Mouse (Mus musculus): ENCODE results near the gene Sult1a1.

The Sult1a1 gene

GRCm38 (mm10) chr7:126663646-126664045, 12.6 kb downstream of the Sult1a1 start:
- 73% methylated on average over 8 of the region's 8 CpGs for WGBS

GRCm38 (mm10) chr7:126659771-126660170, 16.5 kb downstream of the Sult1a1 start:
- 96% methylated on average over 3 of the region's 3 CpGs for WGBS

GRCm38 (mm10) chr7:126657522-126657921, 18.7 kb downstream of the Sult1a1 start:
- WGBS = 79% methylated on average over 1 of the region's 1 CpGs

- 81% methylated on average over 3 of the region's 3 CpGs for WGBS
These were observed 20.5 kb downstream of the Sult1a1 start for GRCm38 (mm10) chr7:126655695-126656094.

- WGBS = 93% methylated on average over 2 of the region's 2 CpGs
These were observed 22.2 kb downstream of the Sult1a1 start for GRCm38 (mm10) chr7:126653991-126654390.

- 86% methylated on average over 2 of the region's 2 CpGs for WGBS
These were observed 25.4 kb downstream of the Sult1a1 start for GRCm38 (mm10) chr7:126650852-126651251.

- WGBS = under 1% methylated on average over 57 of the region's 57 CpGs
These were observed 26.8 kb downstream of the Sult1a1 start, which contains the start of gene Sgf29 for GRCm38 (mm10) chr7:126649231-126650051. Gene Sgf29 (plus strand): TSS chr7:126649309.

- 67% methylated on average over 4 of the region's 4 CpGs for WGBS
These were observed 27.7 kb downstream of the Sult1a1 start for GRCm38 (mm10) chr7:126648486-126648885.

GRCm38 (mm10) chr7:126645708-126646107, 30.5 kb downstream of the Sult1a1 start:
- WGBS = 76% methylated on average over 5 of the region's 5 CpGs

- WGBS = 75% methylated on average over 3 of the region's 3 CpGs
These were observed 31.9 kb downstream of the Sult1a1 start for GRCm38 (mm10) chr7:126644345-126644744.

- WGBS = 28% methylated on average over 3 of the region's 3 CpGs
These were observed 33.0 kb downstream of the Sult1a1 start for GRCm38 (mm10) chr7:126643244-126643617.

GRCm38 (mm10) chr7:126642545-126643243, 33.5 kb downstream of the Sult1a1 start:
- 68% methylated on average over 5 of the region's 5 CpGs for WGBS

GRCm38 (mm10) chr7:126636733-126637520, 39.3 kb downstream of the Sult1a1 start:
- 32% methylated on average over 4 of the region's 4 CpGs for WGBS

- WGBS = 95% methylated on average over 2 of the region's 2 CpGs
These were observed 43.8 kb downstream of the Sult1a1 start for GRCm38 (mm10) chr7:126632478-126632877.

- 97% methylated on average over 4 of the region's 4 CpGs for WGBS
These were observed 45.3 kb downstream of the Sult1a1 start, which contains the start of gene Nupr1 for GRCm38 (mm10) chr7:126630824-126631518. Gene Nupr1 (minus strand): TSS chr7:126630861.

GRCm38 (mm10) chr7:126629915-126630314, 46.3 kb downstream of the Sult1a1 start:
- 50% methylated on average over 3 of the region's 3 CpGs for WGBS

GRCm38 (mm10) chr7:126628111-126628510, 48.1 kb downstream of the Sult1a1 start:
- 65% methylated on average over 6 of the region's 6 CpGs for WGBS

- 93% methylated on average over 3 of the region's 3 CpGs for WGBS
These were observed 50.2 kb downstream of the Sult1a1 start for GRCm38 (mm10) chr7:126625807-126626600.

- 39% methylated on average over 6 of the region's 6 CpGs for WGBS
These were observed 50.9 kb downstream of the Sult1a1 start for GRCm38 (mm10) chr7:126625369-126625768.

- WGBS = 75% methylated on average over 16 of the region's 16 CpGs
These were observed 51.5 kb downstream of the Sult1a1 start for GRCm38 (mm10) chr7:126624774-126625173.

GRCm38 (mm10) chr7:126623381-126623780, 52.9 kb downstream of the Sult1a1 start:
- WGBS = 90% methylated on average over 1 of the region's 1 CpGs
